Mouse (Mus musculus) limb, embryonic 14.5 days (tissue): ENCODE measurements around the gene Itgb3. TPM values are rescaled to one million over a fixed set of nuclear protein-coding genes. Genes with fewer than 3 reads are reported as not detected.

Experiments used
- ATAC-seq: fragments of 200-750 bp; cut with Nextera tagmentation; 2 replicates; pipeline ENCODE4 v1.8.0; 2017; ENCODE audit warnings: low read depth, moderate number of reproducible peaks, moderate TSS enrichment; ENCODE audit not compliant: low FRiP score
- DNase-seq: peaks from one replicate; pipeline ENCODE4 v3.0.0-alpha.2; 2015; ENCODE audit warnings: low spot score
- H3K27ac ChIP-seq: fragments of 300-500 bp; sonication (generic); replicated peaks from 2 replicates; pipeline ENCODE4 v1.5.1; 2014; ENCODE audit warnings: low read depth, mild to moderate bottlenecking, low read length, moderate library complexity, mixed read lengths
- H3K27me3 ChIP-seq: fragments of 300-500 bp; sonication (generic); 2 replicates; pipeline ENCODE4 v1.6.1; 2014; ENCODE audit warnings: low read length, mixed read lengths; ENCODE audit not compliant: control insufficient read depth, insufficient read depth
- H3K36me3 ChIP-seq: fragments of 300-500 bp; sonication (generic); 2 replicates; pipeline ENCODE4 v1.6.1; 2014; ENCODE audit warnings: mild to moderate bottlenecking, low read length, moderate library complexity, mixed read lengths; ENCODE audit not compliant: control insufficient read depth, insufficient read depth
- H3K4me1 ChIP-seq: fragments of 300-500 bp; sonication (generic); 2 replicates; pipeline ENCODE4 v1.6.1; 2014; ENCODE audit warnings: antibody characterized with exemption, low read length, mixed read lengths; ENCODE audit not compliant: control insufficient read depth, insufficient read depth
- H3K4me2 ChIP-seq: fragments of 300-500 bp; sonication (generic); replicated peaks from 2 replicates; pipeline ENCODE4 v1.6.1; 2014; ENCODE audit warnings: low read depth, mild to moderate bottlenecking, low read length, moderate library complexity; ENCODE audit not compliant: severe bottlenecking
- H3K4me3 ChIP-seq: fragments of 300-500 bp; sonication (generic); replicated peaks from 2 replicates; pipeline ENCODE4 v1.5.1; 2014; ENCODE audit warnings: low read length
- H3K9ac ChIP-seq: fragments of 300-500 bp; sonication (generic); 2 replicates; pipeline ENCODE4 v1.6.1; 2014; ENCODE audit warnings: mild to moderate bottlenecking, low read depth, low read length, moderate library complexity; ENCODE audit not compliant: severe bottlenecking
- H3K9me3 ChIP-seq: fragments of 300-500 bp; sonication (generic); 2 replicates; pipeline ENCODE4 v1.6.1; 2016; ENCODE audit warnings: low read length; ENCODE audit not compliant: control insufficient read depth
- POLR2A ChIP-seq: fragments of 200-500 bp; IDR thresholded peaks from 2 replicates; pipeline ENCODE4 v1.8.0; 2012; ENCODE audit warnings: inconsistent platforms, mild to moderate bottlenecking, moderate library complexity, borderline replicate concordance; ENCODE audit not compliant: insufficient read depth, insufficient read length; ENCODE audit errors: extremely low read depth
- WGBS: fragments of 180-500 bp; shearing (Covaris S2); extraction: QIAGEN DNeasy Blood & Tissue Kit; methylation state at CpG from one replicate; pipeline ENCODE4 v1.1.7; 2014; 5-methylcytosine and 5-hydroxymethylcytosine counted together
- polyA plus RNA-seq, 2 experiments: library from polyadenylated mRNA; depleted of rRNA in 1 of 2; stranded (reverse) in 1 of 2; unstranded in 1 of 2; fragments of >200 nt; fragmentation: Nextera tagmentation in 1 of 2; extraction: Ambion mirVana in 1 of 2; gene quantifications; 2 replicates each; pipeline versions ENCODE4 v1.2.1 to v1.2.3; 2012 to 2014

Itgb3 gene
- polyA plus RNA-seq, 2 experiments: 1.4 to 2.9 TPM

DNA sequence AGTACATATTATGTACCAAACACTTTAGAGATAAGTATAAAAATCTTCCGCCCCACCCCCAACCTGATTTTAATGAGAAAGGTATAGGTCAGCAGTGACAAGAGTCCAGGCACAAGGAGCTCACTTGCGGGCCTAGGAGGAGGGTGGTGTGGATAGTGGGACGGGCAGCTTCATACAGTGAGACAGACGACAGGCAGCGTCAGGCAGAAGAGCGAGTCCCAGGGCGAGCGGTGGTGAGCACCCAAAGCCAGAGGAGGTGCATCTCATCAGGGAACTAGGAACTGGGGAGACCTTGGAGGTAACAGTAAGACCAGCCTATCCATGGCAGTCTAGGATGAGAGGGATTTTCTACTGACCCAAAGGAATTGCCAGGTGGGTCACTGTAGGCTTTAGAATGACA is 28.2 kb upstream of the Itgb3 start:
- WGBS: 90% methylated on average over 8 of the region's 8 CpGs
- H3K4me2 ChIP-seq: no peak overlapping the region
- DNase-seq: no peak
- no peak overlapping the region for H3K27ac ChIP-seq
- H3K9ac ChIP-seq: no peak overlapping the region
- H3K9me3 ChIP-seq: no peaks in the 10 kb centered on the region
- H3K36me3 ChIP-seq: no peaks in the 10 kb centered on the region
- TF ChIP-seq POLR2A: no peak
- no peak overlapping the region for H3K4me3 ChIP-seq
- H3K4me1 ChIP-seq: peaks cover 10% of the 10 kb centered on the region; the same call in 1 of the 2 replicates
- no peak for ATAC-seq
- no peaks in the 10 kb centered on the region for H3K27me3 ChIP-seq

GRCm38 (mm10) chr11:104580091-104580490 is 27.7 kb upstream of the Itgb3 start:
- Histone ChIP-seq H3K4me1 (peaks cover 10% of the 10 kb centered on the region; the same call in 1 of the 2 replicates), H3K27ac (no peak overlapping the region), H3K9me3 (no peaks in the 10 kb centered on the region), H3K36me3 (no peaks in the 10 kb centered on the region), H3K9ac (no peak overlapping the region), H3K27me3 (no peaks in the 10 kb centered on the region), H3K4me2 (no peak overlapping the region), H3K4me3 (no peak overlapping the region)
- ATAC-seq (no peak), DNase-seq (no peak)
- no peak for TF ChIP-seq POLR2A
- 78% methylated on average over 6 of the region's 6 CpGs for WGBS

GRCm38 (mm10) chr11:104580606-104581005 is 27.2 kb upstream of the Itgb3 start:
- no peak for ATAC-seq
- WGBS: 93% methylated on average over 5 of the region's 5 CpGs

GRCm38 (mm10) chr11:104581446-104582307 is 26.1 kb upstream of the Itgb3 start:
- Histone ChIP-seq H3K4me2 (peak overlapping the region; percentile 33), H3K9ac (no peak overlapping the region)
- ATAC-seq: no peak

More at GRCm38 (mm10) chr11:104580606-104581005, 27.2 kb upstream of the Itgb3 start:
- no peak for DNase-seq
- H3K4me1 ChIP-seq: peaks cover 10% of the 10 kb centered on the region; the same call in 1 of the 2 replicates
- no peak for TF ChIP-seq POLR2A
- no peaks in the 10 kb centered on the region for H3K27me3 ChIP-seq
- H3K9me3 ChIP-seq: no peaks in the 10 kb centered on the region
- no peak overlapping the region for H3K4me2 ChIP-seq
- no peak overlapping the region for H3K4me3 ChIP-seq
- H3K9ac ChIP-seq: no peak overlapping the region
- H3K27ac ChIP-seq: no peak overlapping the region
- H3K36me3 ChIP-seq: no peaks in the 10 kb centered on the region

GRCm38 (mm10) chr11:104582308-104582606 is 25.5 kb upstream of the Itgb3 start:
- Histone ChIP-seq H3K36me3 (no peaks in the 10 kb centered on the region), H3K27me3 (no peaks in the 10 kb centered on the region), H3K4me2 (no peak overlapping the region), H3K4me3 (no peak overlapping the region), H3K9me3 (no peaks in the 10 kb centered on the region), H3K27ac (no peak overlapping the region), H3K9ac (no peak overlapping the region), H3K4me1 (peaks cover 10% of the 10 kb centered on the region; the same call in 1 of the 2 replicates)
- no peak for TF ChIP-seq POLR2A
- WGBS: 82% methylated on average over 2 of the region's 2 CpGs
- DNase-seq (no peak), ATAC-seq (no peak)

More at GRCm38 (mm10) chr11:104581446-104582307, 26.1 kb upstream of the Itgb3 start:
- H3K4me1 ChIP-seq: peaks cover 10% of the 10 kb centered on the region; the same call in 1 of the 2 replicates
- no peak for TF ChIP-seq POLR2A
- no peaks in the 10 kb centered on the region for H3K27me3 ChIP-seq
- H3K9me3 ChIP-seq: no peaks in the 10 kb centered on the region
- peak overlapping the region; percentile 7; the same call in 1 of the 2 replicates for H3K4me3 ChIP-seq
- H3K27ac ChIP-seq: no peak overlapping the region
- WGBS: 31% methylated on average over 18 of the region's 18 CpGs
- peak; percentile 32 for DNase-seq
- no peaks in the 10 kb centered on the region for H3K36me3 ChIP-seq
